Mouse (Mus musculus): ENCODE data around the gene Kif9.

Kif9 gene

GRCm38 (mm10) chr9:110529002-110529737 lies 52.4 kb downstream of the Kif9 start:
- DNase-seq (ENCODE audit: low read depth, low spot score): no peak

- no peak for DNase-seq (ENCODE audit: low read depth, low spot score)
Measured at GRCm38 (mm10) chr9:110530650-110531049, 53.9 kb downstream of the Kif9 start.

- peak; percentile 27 for DNase-seq (ENCODE audit: low read depth, low spot score)
Measured at GRCm38 (mm10) chr9:110531151-110531791, 54.5 kb downstream of the Kif9 start.

GRCm38 (mm10) chr9:110531914-110532489 lies 55.2 kb downstream of the Kif9 start:
- DNase-seq (ENCODE audit: low read depth, low spot score): peak; percentile 88

GRCm38 (mm10) chr9:110532538-110533291 lies 56.0 kb downstream of the Kif9 start, which contains the start of gene Setd2:
Gene Setd2, plus strand, starts transcription at chr9:110532597.
- DNase-seq (ENCODE audit: low read depth, low spot score): peak; percentile 45

GRCm38 (mm10) chr9:110533645-110534044 lies 56.9 kb downstream of the Kif9 start:
- peak; percentile 11 for DNase-seq (ENCODE audit: low read depth, low spot score)

GRCm38 (mm10) chr9:110535114-110535513 lies 58.4 kb downstream of the Kif9 start:
- DNase-seq (ENCODE audit: low read depth, low spot score): no peak

- no peak for DNase-seq (ENCODE audit: low read depth, low spot score)
Measured at GRCm38 (mm10) chr9:110536636-110537035, 59.9 kb downstream of the Kif9 start.

GRCm38 (mm10) chr9:110538511-110538910 lies 61.8 kb downstream of the Kif9 start:
- DNase-seq (ENCODE audit: low read depth, low spot score): no peak

GRCm38 (mm10) chr9:110541988-110542387 lies 65.2 kb downstream of the Kif9 start:
- no peak for DNase-seq (ENCODE audit: low read depth, low spot score)

- DNase-seq (ENCODE audit: low read depth, low spot score): no peak
Measured at GRCm38 (mm10) chr9:110548261-110548660, 71.5 kb downstream of the Kif9 start.

GRCm38 (mm10) chr9:110568309-110568708 lies 91.6 kb downstream of the Kif9 start:
- peak; percentile 29 for DNase-seq (ENCODE audit: low read depth, low spot score)

Data from 3T3-L1 (cell line).